Mouse (Mus musculus): Measurements from ENCODE around the gene Gabpb1. TPM values are rescaled to one million over a fixed set of nuclear protein-coding genes. Genes with fewer than 3 reads are reported as not detected.

The Gabpb1 gene
- polyA plus RNA-seq, 1 experiment from 2014 or later: 77.2 TPM

Other genes starting within 250 kb of the Gabpb1 start
- gene Atp8b4, start 175.7 kb downstream of the Gabpb1 start, polyA plus RNA-seq (2016; fragmentation: Nextera tagmentation; extraction: Ambion mirVana): 0.07 and 0.12 TPM in 2 replicates
- 1.3 and 2.3 TPM in 2 replicates for gene Slc27a2, start 123.9 kb downstream of the Gabpb1 start, polyA plus RNA-seq (2016; fragmentation: Nextera tagmentation; extraction: Ambion mirVana)
- 0.31 and 0.55 TPM in 2 replicates for gene Hdc, start 57.0 kb downstream of the Gabpb1 start, polyA plus RNA-seq (2016; fragmentation: Nextera tagmentation; extraction: Ambion mirVana)
- gene Usp8, start 31.0 kb upstream of the Gabpb1 start, polyA plus RNA-seq (2016; fragmentation: Nextera tagmentation; extraction: Ambion mirVana): 38.1 and 42.3 TPM in 2 replicates
- 2.2 and 2.8 TPM in 2 replicates for gene Usp50, start 107.1 kb upstream of the Gabpb1 start, polyA plus RNA-seq (2016; fragmentation: Nextera tagmentation; extraction: Ambion mirVana)
- gene Trpm7, start 199.9 kb upstream of the Gabpb1 start, polyA plus RNA-seq (2016; fragmentation: Nextera tagmentation; extraction: Ambion mirVana): 39.7 and 40.7 TPM in 2 replicates

Data from midbrain, embryonic 10.5 days (tissue).